Mouse (Mus musculus) kidney, adult 9 months (tissue): ENCODE data around the gene Acss2.
A peak's percentile ranks its signal among the peaks of the same experiment; 100 is the strongest.

Experiments
- DNase-seq: peaks from one replicate; pipeline ENCODE4 v3.0.0; 2022

The Acss2 gene

GRCm38 (mm10) chr2:155517455-155518423 is at the start of gene Acss2, which contains the start of gene Ggt7:
Gene Acss2 (plus strand): TSS chr2:155517948.
Gene Ggt7 (minus strand): TSS chr2:155518237.
- DNase-seq = peak; percentile 100

- peak; percentile 62 for DNase-seq
Observed at GRCm38 (mm10) chr2:155472671-155473569, 44.8 kb upstream of the Acss2 start.

DNA sequence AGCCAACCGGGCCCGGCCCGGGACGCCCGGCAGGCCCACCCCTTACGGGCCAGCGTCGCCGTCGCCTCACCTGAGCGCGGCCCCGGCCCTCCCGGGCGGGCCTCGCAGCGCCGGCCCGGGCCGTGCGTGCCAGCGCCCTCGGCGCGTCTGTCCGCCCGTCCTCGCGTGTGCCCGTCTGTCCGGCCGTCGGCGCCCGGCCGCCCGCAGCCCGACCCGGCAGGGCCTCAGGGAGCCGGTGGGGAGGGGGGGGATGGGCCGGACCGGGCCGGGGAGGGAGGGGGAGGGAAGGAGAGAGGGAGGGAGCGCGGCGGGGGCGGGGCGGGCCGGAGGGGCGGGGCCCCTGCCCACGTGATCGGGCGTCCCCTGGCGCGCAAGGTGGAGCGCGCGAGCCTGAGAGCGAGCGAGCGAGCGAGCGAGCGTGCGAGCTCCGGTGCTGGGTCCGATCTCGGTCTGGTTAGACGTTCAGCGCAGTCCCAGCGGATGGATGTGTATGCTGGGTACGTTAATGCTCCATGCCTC is 44.1 kb upstream of the Acss2 start, which contains the start of gene Ncoa6:
Ncoa6 (minus strand) TSS at position 325 of the 519 bp plus-strand sequence.
- DNase-seq = peak; percentile 46

DNA sequence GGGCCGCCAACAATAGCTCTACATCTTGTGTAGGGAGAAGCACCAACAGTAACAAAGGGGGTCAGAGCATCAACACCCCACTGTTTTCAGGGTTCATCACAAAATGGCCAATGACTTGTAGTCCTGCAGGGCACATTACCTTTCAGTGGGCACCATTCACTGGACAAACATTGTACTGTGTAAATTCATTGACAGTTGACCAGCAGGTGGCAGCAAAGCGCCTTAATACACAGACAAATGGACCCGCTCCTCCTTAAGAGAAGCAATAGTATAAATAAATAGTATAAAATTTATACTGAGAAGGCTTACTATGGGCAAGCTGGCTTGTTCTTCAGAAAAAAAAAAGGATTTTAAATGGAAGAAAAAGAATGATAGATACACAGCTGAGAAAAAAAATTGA is 35.7 kb upstream of the Acss2 start:
- peak; percentile 84 for DNase-seq

DNA sequence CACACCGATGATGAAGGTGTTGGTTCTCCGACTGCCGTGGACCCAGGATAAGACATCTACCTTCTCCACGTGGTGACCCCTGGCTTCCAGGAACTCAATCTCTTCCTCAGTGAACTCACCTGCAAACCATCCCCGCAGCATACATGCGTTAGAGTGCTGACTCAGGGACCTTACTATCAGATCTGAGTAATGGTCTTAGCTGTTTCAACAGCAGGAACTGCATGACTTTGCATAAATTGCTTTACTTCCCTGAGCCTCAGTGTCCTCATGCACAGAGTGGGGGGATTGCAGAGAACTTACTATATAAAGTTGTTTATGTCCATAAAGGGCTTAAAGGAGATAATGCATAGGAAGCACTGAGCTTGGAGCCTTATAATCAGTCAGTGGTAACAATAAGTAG is 26.8 kb upstream of the Acss2 start:
- DNase-seq = no peak

DNA sequence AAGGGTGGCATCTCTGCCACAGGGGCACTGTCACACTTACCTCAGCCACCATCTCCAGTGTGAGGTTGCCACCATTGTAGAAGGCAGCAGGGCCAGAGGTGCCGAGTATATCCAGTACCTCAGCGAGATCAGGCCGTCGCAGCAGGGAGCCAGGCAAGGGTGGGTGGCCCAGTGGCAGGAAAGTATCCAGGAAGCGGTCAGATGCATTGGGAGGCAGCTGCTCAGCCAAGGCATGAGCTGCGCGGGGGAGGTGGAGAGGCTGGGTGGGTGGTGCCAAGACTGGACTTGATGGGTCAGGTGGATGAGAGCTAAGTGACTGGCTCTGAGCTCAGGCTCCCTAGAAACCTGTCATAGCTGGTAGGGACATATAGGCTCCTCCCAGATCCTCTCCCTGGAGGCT is 15.2 kb upstream of the Acss2 start:
- no peak for DNase-seq

GRCm38 (mm10) chr2:155504440-155505355 is 13.1 kb upstream of the Acss2 start:
- peak; percentile 57 for DNase-seq

- no peak for DNase-seq
Observed at GRCm38 (mm10) chr2:155505811-155506210, 11.9 kb upstream of the Acss2 start.

DNA sequence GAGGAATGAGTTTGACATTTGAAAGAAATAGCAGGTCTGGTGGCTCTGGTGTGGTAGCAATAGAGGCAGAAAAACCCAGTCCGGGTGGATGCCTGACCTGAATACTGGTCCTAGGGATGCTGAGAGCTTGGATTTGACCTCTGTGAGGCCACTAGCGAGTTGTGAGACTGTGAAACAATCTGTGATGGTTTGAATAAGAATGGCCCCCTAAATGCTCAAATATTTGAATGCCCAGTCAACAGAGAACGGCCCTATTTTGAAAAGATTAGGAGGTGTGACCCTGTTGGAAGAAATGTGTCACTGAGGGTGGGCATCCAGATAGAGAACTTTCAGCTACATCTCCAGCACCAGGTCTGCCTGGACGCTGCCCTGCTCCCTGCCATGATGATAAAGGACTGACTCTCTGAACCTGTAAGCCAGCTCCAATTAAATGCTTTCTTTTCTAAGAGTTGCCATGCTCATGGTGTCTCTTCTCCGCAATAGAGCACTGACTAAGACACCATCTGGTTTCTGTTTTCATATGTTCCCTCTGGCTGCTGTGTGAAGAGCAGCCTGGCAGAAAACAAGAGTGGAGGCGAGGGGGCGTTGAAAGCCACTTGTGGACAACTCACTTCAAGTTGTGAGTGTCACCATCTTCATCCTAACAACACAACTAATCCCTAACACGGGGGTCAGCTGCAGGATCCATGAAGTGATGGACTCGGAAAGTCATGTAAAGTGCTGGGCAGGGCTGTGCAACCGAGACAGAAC is 9.9 kb upstream of the Acss2 start:
- no peak for DNase-seq

GRCm38 (mm10) chr2:155512479-155512878 is 5.3 kb upstream of the Acss2 start:
- DNase-seq = peak; percentile 80

GRCm38 (mm10) chr2:155513543-155513942 is 4.2 kb upstream of the Acss2 start:
- DNase-seq = no peak

- peak; percentile 60 for DNase-seq
Observed at GRCm38 (mm10) chr2:155514666-155515065, 3.1 kb upstream of the Acss2 start.

DNA sequence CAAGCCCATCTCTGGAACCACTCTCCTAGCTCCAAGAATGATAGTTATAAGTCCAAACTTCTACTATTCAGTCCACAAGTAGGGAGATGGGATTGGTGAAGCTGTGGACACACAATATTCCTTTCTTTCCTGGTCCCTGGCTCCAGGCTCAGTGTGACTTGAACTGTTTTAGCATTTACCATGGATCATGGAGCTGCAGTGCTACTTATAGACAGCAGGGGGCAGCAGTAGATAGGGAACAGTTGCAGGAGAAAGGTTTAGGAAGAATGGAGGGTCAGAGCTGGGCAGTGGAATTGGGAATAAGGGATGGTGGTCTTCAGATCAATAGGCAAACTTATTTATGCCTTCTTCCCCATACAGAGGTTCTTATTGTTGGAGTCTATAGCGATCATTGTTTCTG is 1.8 kb upstream of the Acss2 start:
- peak; percentile 82 for DNase-seq

GRCm38 (mm10) chr2:155518531-155519270 is 953 bp downstream of the Acss2 start:
- DNase-seq = no peak

DNA sequence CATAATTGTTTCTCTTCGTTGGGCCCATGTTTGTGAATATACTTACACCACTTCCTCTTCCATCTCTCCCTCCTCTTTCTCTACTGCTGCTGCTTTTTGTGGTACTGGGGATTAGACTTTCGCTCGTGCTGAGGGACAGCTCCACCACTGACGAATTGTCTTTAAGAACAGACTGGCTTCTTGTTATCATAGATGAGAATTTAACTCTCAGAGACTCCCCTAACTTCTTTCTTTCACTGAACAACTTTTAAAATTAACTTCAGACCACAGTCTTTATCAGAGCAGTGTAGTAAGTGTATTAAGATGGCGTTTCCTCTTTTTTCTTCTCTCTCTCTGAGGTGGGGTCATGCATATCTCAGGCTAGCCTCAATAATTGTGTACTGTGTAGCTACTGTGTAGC is 6.0 kb downstream of the Acss2 start:
- no peak for DNase-seq

DNA sequence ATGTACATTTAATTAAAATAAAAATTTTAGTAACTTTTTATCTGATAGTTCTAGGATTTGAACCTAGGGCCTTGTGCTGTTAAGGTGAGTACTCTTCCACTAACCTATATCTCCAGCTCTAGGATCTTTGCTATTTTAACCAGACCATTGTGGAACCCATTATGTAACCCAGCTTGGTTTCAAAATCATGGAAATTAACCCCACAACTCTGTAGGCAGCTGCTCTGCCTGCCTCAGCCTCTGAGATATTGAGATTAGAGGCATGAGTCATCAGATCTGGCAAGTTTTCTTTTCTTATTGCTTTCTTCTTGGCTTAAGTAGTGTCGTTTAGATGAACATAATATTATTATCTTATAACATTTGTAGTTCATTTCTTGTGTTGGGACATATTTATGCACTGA is 6.6 kb downstream of the Acss2 start:
- DNase-seq = no peak

- no peak for DNase-seq
Observed at GRCm38 (mm10) chr2:155527367-155527766, 9.6 kb downstream of the Acss2 start.

DNA sequence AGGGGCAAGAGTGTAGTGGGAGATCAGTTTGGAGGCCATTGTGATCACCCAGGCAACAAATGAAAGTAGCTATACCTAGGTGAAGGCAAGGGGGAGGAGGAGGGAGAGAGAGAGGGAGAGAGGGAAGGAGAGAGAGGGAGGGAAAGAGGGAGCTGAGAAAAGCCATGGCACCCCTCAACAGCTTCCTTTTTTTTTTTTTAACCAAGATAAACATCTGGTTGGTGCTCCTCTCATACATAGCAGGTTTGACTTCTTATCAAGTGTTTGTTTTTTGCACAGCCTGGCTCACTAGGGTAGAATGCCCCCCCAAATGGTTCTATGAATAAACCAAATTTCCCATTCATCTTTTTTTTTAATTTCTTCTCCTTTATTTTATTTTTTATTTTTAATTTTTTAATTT is 18.5 kb downstream of the Acss2 start:
- DNase-seq = no peak

GRCm38 (mm10) chr2:155537761-155538462 is 20.2 kb downstream of the Acss2 start:
- DNase-seq = no peak
